Mouse (Mus musculus): Measurements from ENCODE around the gene Pgghg. TPM values are rescaled to one million over a fixed set of nuclear protein-coding genes. Genes with fewer than 3 reads are reported as not detected.

Gene Pgghg
- polyA plus RNA-seq, 1 experiment: 15.1 TPM

GRCm38 (mm10) chr7:140923070-140923775 is 18.0 kb upstream of the Pgghg start:
- Histone ChIP-seq H3K4me3 (ENCODE audit: low read depth, low read length) (peak overlapping the region; percentile 68), H3K36me3 (ENCODE audit: control insufficient read depth, insufficient read depth, low read length) (peaks cover 52% of the 10 kb centered on the region), H3K4me1 (ENCODE audit: control insufficient read depth, insufficient read depth, insufficient read length, low read length) (peaks cover 31% of the 10 kb centered on the region), H3K27me3 (ENCODE audit: control insufficient read depth, insufficient read depth, low read length) (no peaks in the 10 kb centered on the region), H3K27ac (ENCODE audit: insufficient read depth, low read depth, low read length) (peak overlapping the region; percentile 92; the same call in 1 of the 2 replicates)
- TF ChIP-seq CTCF (IDR thresholded peaks at IDR 0.05; ENCODE audit: extremely low read depth, insufficient read length, insufficient replicate concordance, low read depth, low read length) (no peak), POLR2A (IDR thresholded peaks at IDR 0.05; ENCODE audit: low read depth, low read length) (no peak)
- WGBS: 9% methylated on average over 30 of the region's 30 CpGs

- peaks cover 21% of the 10 kb centered on the region for H3K4me1 ChIP-seq (ENCODE audit: control insufficient read depth, insufficient read depth, insufficient read length, low read length)
These were observed 14.0 kb upstream of the Pgghg start for GRCm38 (mm10) chr7:140927181-140927580.

GRCm38 (mm10) chr7:140938436-140938835 is 2.8 kb upstream of the Pgghg start:
- WGBS: 63% methylated on average over 3 of the region's 3 CpGs
- no peaks in the 10 kb centered on the region for H3K36me3 ChIP-seq (ENCODE audit: control insufficient read depth, insufficient read depth, low read length)
- H3K27ac ChIP-seq (ENCODE audit: insufficient read depth, low read depth, low read length): no peak overlapping the region
- no peak for TF ChIP-seq POLR2A (IDR thresholded peaks at IDR 0.05; ENCODE audit: low read depth, low read length)
- peak; percentile 30; the same call in 1 of the 2 replicates for TF ChIP-seq CTCF (IDR thresholded peaks at IDR 0.05; ENCODE audit: extremely low read depth, insufficient read length, insufficient replicate concordance, low read depth, low read length)
- peaks cover 16% of the 10 kb centered on the region for H3K4me1 ChIP-seq (ENCODE audit: control insufficient read depth, insufficient read depth, insufficient read length, low read length)
- H3K4me3 ChIP-seq (ENCODE audit: low read depth, low read length): no peak overlapping the region
- H3K27me3 ChIP-seq (ENCODE audit: control insufficient read depth, insufficient read depth, low read length): no peaks in the 10 kb centered on the region

More at GRCm38 (mm10) chr7:140927181-140927580, 14.0 kb upstream of the Pgghg start:
- TF ChIP-seq POLR2A (IDR thresholded peaks at IDR 0.05; ENCODE audit: low read depth, low read length): no peak
- no peak for TF ChIP-seq CTCF (IDR thresholded peaks at IDR 0.05; ENCODE audit: extremely low read depth, insufficient read length, insufficient replicate concordance, low read depth, low read length)
- 68% methylated on average over 6 of the region's 6 CpGs for WGBS
- Histone ChIP-seq H3K27me3 (ENCODE audit: control insufficient read depth, insufficient read depth, low read length) (no peaks in the 10 kb centered on the region), H3K36me3 (ENCODE audit: control insufficient read depth, insufficient read depth, low read length) (peaks cover 62% of the 10 kb centered on the region), H3K4me3 (ENCODE audit: low read depth, low read length) (no peak overlapping the region), H3K27ac (ENCODE audit: insufficient read depth, low read depth, low read length) (no peak overlapping the region)

- no peak for TF ChIP-seq POLR2A (IDR thresholded peaks at IDR 0.05; ENCODE audit: low read depth, low read length)
- no peak for TF ChIP-seq CTCF (IDR thresholded peaks at IDR 0.05; ENCODE audit: extremely low read depth, insufficient read length, insufficient replicate concordance, low read depth, low read length)
These were observed 2.3 kb upstream of the Pgghg start for GRCm38 (mm10) chr7:140938896-140939295.

GRCm38 (mm10) chr7:140939669-140940171 is 1.5 kb upstream of the Pgghg start:
- no peak overlapping the region for H3K4me3 ChIP-seq (ENCODE audit: low read depth, low read length)
- no peaks in the 10 kb centered on the region for H3K36me3 ChIP-seq (ENCODE audit: control insufficient read depth, insufficient read depth, low read length)
- 31% methylated on average over 8 of the region's 8 CpGs for WGBS
- peak overlapping the region; percentile 33; the same call in 1 of the 2 replicates for H3K27ac ChIP-seq (ENCODE audit: insufficient read depth, low read depth, low read length)
- peaks cover 11% of the 10 kb centered on the region for H3K4me1 ChIP-seq (ENCODE audit: control insufficient read depth, insufficient read depth, insufficient read length, low read length)
- TF ChIP-seq POLR2A (IDR thresholded peaks at IDR 0.05; ENCODE audit: low read depth, low read length) (no peak), CTCF (IDR thresholded peaks at IDR 0.05; ENCODE audit: extremely low read depth, insufficient read length, insufficient replicate concordance, low read depth, low read length) (no peak)
- no peaks in the 10 kb centered on the region for H3K27me3 ChIP-seq (ENCODE audit: control insufficient read depth, insufficient read depth, low read length)

More at GRCm38 (mm10) chr7:140938896-140939295, 2.3 kb upstream of the Pgghg start:
- Histone ChIP-seq H3K4me3 (ENCODE audit: low read depth, low read length) (no peak overlapping the region), H3K36me3 (ENCODE audit: control insufficient read depth, insufficient read depth, low read length) (no peaks in the 10 kb centered on the region), H3K4me1 (ENCODE audit: control insufficient read depth, insufficient read depth, insufficient read length, low read length) (peaks cover 16% of the 10 kb centered on the region), H3K27me3 (ENCODE audit: control insufficient read depth, insufficient read depth, low read length) (no peaks in the 10 kb centered on the region), H3K27ac (ENCODE audit: insufficient read depth, low read depth, low read length) (no peak overlapping the region)
- WGBS: 81% methylated on average over 2 of the region's 2 CpGs

GRCm38 (mm10) chr7:140942341-140942740 is 1.1 kb downstream of the Pgghg start:
- Histone ChIP-seq H3K27me3 (ENCODE audit: control insufficient read depth, insufficient read depth, low read length) (no peaks in the 10 kb centered on the region), H3K36me3 (ENCODE audit: control insufficient read depth, insufficient read depth, low read length) (peaks cover 9% of the 10 kb centered on the region), H3K4me1 (ENCODE audit: control insufficient read depth, insufficient read depth, insufficient read length, low read length) (peaks cover 8% of the 10 kb centered on the region), H3K4me3 (ENCODE audit: low read depth, low read length) (peak overlapping the region; percentile 68), H3K27ac (ENCODE audit: insufficient read depth, low read depth, low read length) (peak overlapping the region; percentile 85)
- TF ChIP-seq CTCF (IDR thresholded peaks at IDR 0.05; ENCODE audit: extremely low read depth, insufficient read length, insufficient replicate concordance, low read depth, low read length) (no peak), POLR2A (IDR thresholded peaks at IDR 0.05; ENCODE audit: low read depth, low read length) (no peak)
- 32% methylated on average over 9 of the region's 9 CpGs for WGBS

GRCm38 (mm10) chr7:140942811-140943210 is 1.6 kb downstream of the Pgghg start:
- TF ChIP-seq CTCF (IDR thresholded peaks at IDR 0.05; ENCODE audit: extremely low read depth, insufficient read length, insufficient replicate concordance, low read depth, low read length) (no peak), POLR2A (IDR thresholded peaks at IDR 0.05; ENCODE audit: low read depth, low read length) (no peak)
- Histone ChIP-seq H3K27ac (ENCODE audit: insufficient read depth, low read depth, low read length) (peak overlapping the region; percentile 85; the same call in 1 of the 2 replicates), H3K36me3 (ENCODE audit: control insufficient read depth, insufficient read depth, low read length) (peaks cover 9% of the 10 kb centered on the region)

More at GRCm38 (mm10) chr7:140942811-140943210, 1.6 kb downstream of the Pgghg start:
- H3K4me3 ChIP-seq (ENCODE audit: low read depth, low read length): no peak overlapping the region
- H3K27me3 ChIP-seq (ENCODE audit: control insufficient read depth, insufficient read depth, low read length): no peaks in the 10 kb centered on the region
- WGBS: 87% methylated on average over 10 of the region's 10 CpGs
- peaks cover 8% of the 10 kb centered on the region for H3K4me1 ChIP-seq (ENCODE audit: control insufficient read depth, insufficient read depth, insufficient read length, low read length)

Measured in small intestine, adult 2 months (tissue).